Mouse (Mus musculus): Measurements from ENCODE around the gene Dcx.

The Dcx gene

DNA sequence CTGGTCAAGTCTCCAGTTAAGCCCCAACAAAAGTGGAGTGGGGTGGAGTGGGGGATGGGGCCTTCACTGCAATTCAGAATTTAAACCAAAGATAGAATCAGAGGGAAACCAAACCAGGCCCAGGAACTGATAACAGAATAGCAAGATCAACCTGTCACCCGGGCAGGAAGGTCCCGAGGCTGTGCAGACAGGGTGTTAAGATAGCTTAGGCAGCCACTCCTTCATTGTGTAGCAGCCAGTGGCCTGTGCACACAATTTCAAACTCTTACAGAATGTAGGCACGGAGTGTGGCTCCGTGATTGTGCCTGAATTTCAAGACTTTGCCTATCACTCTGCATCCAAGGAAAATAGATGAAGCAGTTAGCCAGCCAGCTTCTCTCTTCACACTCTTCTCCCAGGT, 106.6 kb downstream of the Dcx start:
- in situ Hi-C loops (cut with MseI, MboI), result no loop called here

DNA sequence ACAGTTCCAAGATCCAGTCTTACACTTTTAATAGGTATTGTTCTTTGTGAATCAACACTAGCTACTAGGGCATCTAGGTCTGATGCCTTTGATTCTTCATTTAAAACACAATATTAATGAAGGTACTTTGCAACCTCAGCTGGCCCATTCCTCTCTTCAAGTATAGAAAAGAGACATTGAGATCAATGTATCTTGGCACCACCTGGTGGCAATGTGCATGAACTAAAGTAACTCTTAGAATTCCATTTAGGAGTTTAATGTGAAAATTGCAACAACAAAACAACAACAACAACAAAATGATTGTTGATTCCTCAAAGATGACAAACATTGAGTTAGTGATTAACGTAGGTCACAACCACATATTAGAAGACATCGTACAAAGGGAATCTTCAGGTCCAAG, 114.2 kb downstream of the Dcx start:
- in situ Hi-C loops (cut with MseI, MboI), result no loop called here

DNA sequence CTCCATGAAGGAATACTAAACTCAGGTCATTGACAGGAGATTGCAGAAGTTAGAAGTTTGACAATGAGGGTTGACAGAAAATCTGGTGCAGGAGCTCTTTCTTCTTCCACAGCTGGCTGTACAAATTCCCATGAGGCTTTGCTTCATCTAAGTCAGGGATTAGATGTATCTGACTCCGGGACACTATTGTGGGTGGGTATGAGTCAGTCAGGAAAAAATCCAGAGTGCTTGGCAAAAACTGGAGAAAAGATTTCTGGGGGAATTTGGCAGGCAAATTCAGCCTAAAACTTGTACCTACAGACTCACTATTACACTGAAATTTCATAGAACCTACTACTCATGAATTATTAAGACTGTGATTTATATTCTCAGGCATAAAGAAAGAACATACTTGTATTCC, 117.2 kb downstream of the Dcx start:
- in situ Hi-C loops (cut with MseI, MboI), result no loop called here
